Mouse (Mus musculus) intestine, embryonic 16.5 days (tissue): ENCODE measurements at regions not wholly inside any gene's neighbourhood (a gene's known extent, or its start where the extent isn't known, plus 50 kb on each side); places are given as distances from the start of the nearest gene placed in this dataset.

Experiments
- ATAC-seq: fragments of 200-750 bp; cut with Nextera tagmentation; 2 replicates; pipeline ENCODE4 v1.8.0; 2017; ENCODE audit warnings: moderate TSS enrichment, moderate library complexity
- H3K27ac ChIP-seq: fragments of 300-500 bp; sonication (generic); 2 replicates; pipeline ENCODE4 v1.5.1; 2014; ENCODE audit warnings: mild to moderate bottlenecking, low read length
- H3K27me3 ChIP-seq: fragments of 300-500 bp; sonication (generic); replicated peaks from 2 replicates; pipeline ENCODE4 v1.6.1; 2014; ENCODE audit warnings: low read length, control low read depth, mixed read lengths; ENCODE audit not compliant: control insufficient read depth, insufficient read depth
- H3K36me3 ChIP-seq: fragments of 300-500 bp; sonication (generic); 2 replicates; pipeline ENCODE4 v1.6.1; 2014; ENCODE audit warnings: low read length, control low read depth; ENCODE audit not compliant: control insufficient read depth, insufficient read depth
- H3K4me1 ChIP-seq: fragments of 300-500 bp; sonication (generic); 2 replicates; pipeline ENCODE4 v1.6.1; 2014; ENCODE audit warnings: low read length, control low read depth, mixed read lengths; ENCODE audit not compliant: control insufficient read depth, insufficient read depth
- H3K4me2 ChIP-seq: fragments of 300-500 bp; sonication (generic); 2 replicates; pipeline ENCODE4 v1.6.1; 2014; ENCODE audit warnings: low read depth, low read length, control low read depth
- H3K4me3 ChIP-seq: fragments of 300-500 bp; sonication (generic); 2 replicates; pipeline ENCODE4 v1.5.1; 2014; ENCODE audit warnings: mild to moderate bottlenecking, low read length
- H3K9ac ChIP-seq: fragments of 300-500 bp; sonication (generic); 2 replicates; pipeline ENCODE4 v1.6.1; 2014; ENCODE audit warnings: low read depth, low read length
- H3K9me3 ChIP-seq: fragments of 300-500 bp; sonication (generic); 2 replicates; pipeline ENCODE4 v1.6.1; 2016; ENCODE audit warnings: low read length, control low read depth; ENCODE audit not compliant: control insufficient read depth
- WGBS: fragments of 180-500 bp; shearing (Covaris S2); extraction: QIAGEN DNeasy Blood & Tissue Kit; methylation state at CpG from one replicate; pipeline ENCODE4 v1.1.7; 2014; 5-methylcytosine and 5-hydroxymethylcytosine counted together

DNA sequence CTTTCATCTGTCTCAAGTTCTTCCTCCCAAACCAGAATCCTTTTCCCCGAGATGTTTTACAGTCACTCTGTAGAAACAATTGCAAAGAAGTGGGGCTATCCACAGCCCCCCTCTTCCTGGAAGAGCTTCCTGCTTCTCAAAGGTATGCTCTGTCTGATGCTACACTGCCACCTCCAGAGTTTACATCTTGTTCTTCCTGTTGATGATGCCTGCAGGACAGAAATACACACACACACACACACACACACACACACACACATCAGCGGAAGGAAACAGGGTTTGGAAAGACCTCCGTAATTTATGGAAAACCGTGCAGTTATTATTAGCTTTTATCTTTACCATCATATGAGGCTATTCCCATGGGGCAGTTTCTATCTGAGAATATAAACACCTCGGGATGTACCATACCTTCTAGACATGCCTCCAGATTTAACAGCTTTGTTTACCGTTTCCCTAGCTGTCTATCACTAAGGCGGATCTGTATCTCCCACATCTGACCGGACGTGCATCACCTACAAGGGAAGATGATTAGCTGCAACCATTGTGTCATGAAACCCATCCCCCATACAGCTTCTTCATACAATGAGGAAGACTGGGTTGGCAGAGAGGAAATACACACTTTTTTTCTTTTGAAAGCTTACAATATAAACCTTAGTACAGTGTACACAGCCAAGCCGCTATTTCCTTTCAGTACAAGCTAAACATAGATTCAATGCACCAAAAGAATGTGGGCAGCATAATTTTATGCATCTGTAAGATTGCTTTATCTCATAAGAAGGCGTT is 288.6 kb downstream of the Plk2 start:
- Histone ChIP-seq H3K27me3 (no peaks in the 10 kb centered on the region), H3K4me3 (no peak overlapping the region), H3K9ac (no peak overlapping the region), H3K27ac (no peak overlapping the region), H3K4me2 (no peak overlapping the region), H3K36me3 (no peaks in the 10 kb centered on the region), H3K9me3 (no peaks in the 10 kb centered on the region), H3K4me1 (no peaks in the 10 kb centered on the region)
- WGBS: 68% methylated on average over 11 of the region's 11 CpGs
- peak; percentile 31; the same call in 1 of the 2 replicates for ATAC-seq

DNA sequence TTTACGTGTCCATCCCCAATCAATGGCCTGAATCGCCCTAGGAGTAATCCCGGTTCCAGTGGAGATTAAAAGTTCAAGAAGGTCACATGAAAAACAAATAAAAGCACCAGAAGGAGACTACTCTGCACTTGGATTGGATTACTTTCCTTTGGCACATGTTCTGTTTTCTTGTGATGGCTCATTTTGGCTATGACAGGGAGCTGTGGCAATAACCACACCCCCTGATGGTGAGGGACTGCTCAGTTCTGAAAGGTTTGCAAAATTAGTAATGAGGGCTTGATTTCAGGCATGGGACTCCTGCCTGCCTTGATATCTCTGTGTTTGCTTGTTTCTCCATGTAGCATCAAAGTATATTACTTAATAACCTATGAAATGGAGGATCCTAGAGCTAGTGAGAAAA is 293.9 kb downstream of the Plk2 start:
- ATAC-seq: no peak
- 62% methylated on average over 3 of the region's 3 CpGs for WGBS
- Histone ChIP-seq H3K4me2 (no peak overlapping the region), H3K4me1 (no peaks in the 10 kb centered on the region), H3K9ac (no peak overlapping the region), H3K27ac (no peak overlapping the region), H3K36me3 (no peaks in the 10 kb centered on the region), H3K4me3 (no peak overlapping the region), H3K9me3 (no peaks in the 10 kb centered on the region), H3K27me3 (no peaks in the 10 kb centered on the region)

DNA sequence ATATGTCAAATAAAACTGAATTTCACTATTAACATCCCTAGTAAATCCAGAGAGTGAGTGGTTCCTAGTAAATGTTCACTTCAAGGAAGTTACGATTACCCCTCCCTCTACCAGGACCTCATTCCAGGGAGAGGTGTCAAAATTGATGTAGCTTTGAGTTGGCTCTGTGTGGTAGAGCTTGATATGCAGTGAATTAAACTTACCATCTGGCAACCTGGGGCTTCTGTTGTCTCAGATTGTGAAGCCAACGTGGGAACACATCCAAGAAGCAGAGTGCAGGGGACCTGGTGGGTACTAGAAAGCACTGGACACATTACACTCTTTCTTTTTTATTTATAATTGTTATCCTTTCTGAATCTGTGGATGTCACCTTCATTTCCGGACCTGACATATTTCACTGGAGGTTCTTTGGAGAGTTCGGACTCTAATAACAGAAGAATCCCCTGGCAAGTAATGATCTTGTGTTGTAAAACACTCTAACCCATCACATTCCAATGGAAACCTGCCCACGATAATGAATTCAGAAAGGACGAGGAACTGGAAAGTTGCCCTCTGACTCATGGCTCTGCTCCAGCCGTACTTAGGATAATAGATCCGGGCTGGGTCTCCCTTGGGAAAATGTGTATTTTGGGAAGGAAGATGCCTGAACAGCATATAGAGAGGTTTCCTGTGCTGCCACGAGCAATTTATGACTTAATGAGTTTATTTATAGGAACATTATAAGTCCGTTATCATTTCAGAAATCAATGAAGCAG is 295.8 kb downstream of the Plk2 start:
- no peaks in the 10 kb centered on the region for H3K9me3 ChIP-seq
- ATAC-seq: no peak
- no peak overlapping the region for H3K4me2 ChIP-seq
- H3K27me3 ChIP-seq: no peaks in the 10 kb centered on the region
- H3K27ac ChIP-seq: no peak overlapping the region
- 27% methylated on average over 10 of the region's 10 CpGs for WGBS
- H3K9ac ChIP-seq: no peak overlapping the region
- no peaks in the 10 kb centered on the region for H3K4me1 ChIP-seq
- no peaks in the 10 kb centered on the region for H3K36me3 ChIP-seq
- no peak overlapping the region for H3K4me3 ChIP-seq

DNA sequence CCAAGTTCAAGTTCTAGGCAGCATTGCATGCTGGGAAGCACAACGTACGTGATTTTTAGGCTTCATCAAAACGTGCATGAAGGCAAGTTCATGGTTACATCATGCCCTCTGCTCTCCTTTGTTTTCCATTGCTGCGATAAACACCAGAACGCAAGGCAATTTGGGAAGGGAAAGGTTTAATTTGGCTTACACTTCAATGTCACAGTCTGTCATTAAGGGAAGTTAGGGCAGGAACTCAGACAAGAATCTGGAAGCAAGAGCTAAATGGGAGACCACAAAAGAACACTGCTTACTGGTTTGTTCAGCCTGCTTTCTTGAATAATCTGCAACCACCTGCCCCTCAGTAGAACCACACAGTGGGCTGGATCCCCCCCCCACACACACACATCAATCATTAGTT is 297.9 kb downstream of the Plk2 start:
- Histone ChIP-seq H3K27me3 (no peaks in the 10 kb centered on the region), H3K9me3 (no peaks in the 10 kb centered on the region), H3K4me2 (no peak overlapping the region), H3K27ac (no peak overlapping the region), H3K9ac (no peak overlapping the region), H3K36me3 (no peaks in the 10 kb centered on the region), H3K4me1 (no peaks in the 10 kb centered on the region; the same call in 1 of the 2 replicates), H3K4me3 (no peak overlapping the region)
- ATAC-seq: no peak
- 80% methylated on average over 5 of the region's 5 CpGs for WGBS

DNA sequence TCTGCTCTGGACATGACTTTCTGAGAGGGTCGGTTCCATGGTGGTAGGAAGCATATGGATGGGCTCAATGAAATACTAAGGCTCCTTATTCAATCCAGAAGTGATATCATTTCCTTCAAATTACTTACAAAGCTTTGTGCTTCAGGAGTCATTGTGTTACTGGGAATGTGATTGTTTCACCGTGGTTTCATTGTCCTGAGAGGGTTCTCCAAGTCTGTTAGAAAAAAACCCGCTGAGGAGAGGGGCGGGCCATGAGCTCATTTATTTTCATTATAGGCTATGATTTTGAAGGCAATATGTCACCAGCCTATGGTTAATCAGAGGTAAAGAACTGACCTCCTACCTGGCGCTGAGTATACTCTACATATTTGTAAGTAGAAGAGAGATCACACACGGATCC is 300.0 kb downstream of the Plk2 start:
- WGBS: 76% methylated on average over 6 of the region's 6 CpGs
- H3K4me1 ChIP-seq: no peaks in the 10 kb centered on the region; the same call in 1 of the 2 replicates
- no peaks in the 10 kb centered on the region for H3K36me3 ChIP-seq
- no peak for ATAC-seq
- H3K27me3 ChIP-seq: no peaks in the 10 kb centered on the region
- H3K9ac ChIP-seq: no peak overlapping the region
- H3K9me3 ChIP-seq: no peaks in the 10 kb centered on the region
- H3K4me3 ChIP-seq: no peak overlapping the region
- no peak overlapping the region for H3K27ac ChIP-seq
- H3K4me2 ChIP-seq: no peak overlapping the region

DNA sequence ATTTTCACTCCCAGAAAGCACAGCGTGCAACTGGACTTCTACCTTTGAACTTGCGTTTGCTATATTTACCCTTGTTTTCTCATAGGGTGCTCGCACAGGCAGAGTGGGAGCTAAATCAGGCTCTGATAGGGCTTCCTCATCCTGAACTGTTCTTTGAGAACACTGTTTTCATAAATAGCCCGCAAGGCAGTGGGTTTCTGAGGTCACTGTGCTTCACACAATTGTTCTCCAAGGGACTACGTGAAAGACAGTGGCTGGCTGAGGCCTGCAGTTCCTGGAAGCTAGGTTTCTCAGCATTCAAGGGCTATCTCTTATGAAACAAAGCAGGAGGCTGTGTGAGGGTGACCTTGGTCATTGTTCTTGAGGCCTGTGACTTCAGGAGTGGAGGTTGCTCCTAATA is 301.7 kb downstream of the Plk2 start:
- Histone ChIP-seq H3K27me3 (no peaks in the 10 kb centered on the region), H3K36me3 (no peaks in the 10 kb centered on the region), H3K9me3 (no peaks in the 10 kb centered on the region), H3K9ac (no peak overlapping the region), H3K4me2 (no peak overlapping the region), H3K4me3 (no peak overlapping the region), H3K27ac (0 out of 2 replicates have a peak overlapping the region, but pooled peaks have one; percentile 4), H3K4me1 (no peaks in the 10 kb centered on the region; the same call in 1 of the 2 replicates)
- 67% methylated on average over 5 of the region's 5 CpGs for WGBS
- ATAC-seq: peak; percentile 66; the same call in 1 of the 2 replicates

DNA sequence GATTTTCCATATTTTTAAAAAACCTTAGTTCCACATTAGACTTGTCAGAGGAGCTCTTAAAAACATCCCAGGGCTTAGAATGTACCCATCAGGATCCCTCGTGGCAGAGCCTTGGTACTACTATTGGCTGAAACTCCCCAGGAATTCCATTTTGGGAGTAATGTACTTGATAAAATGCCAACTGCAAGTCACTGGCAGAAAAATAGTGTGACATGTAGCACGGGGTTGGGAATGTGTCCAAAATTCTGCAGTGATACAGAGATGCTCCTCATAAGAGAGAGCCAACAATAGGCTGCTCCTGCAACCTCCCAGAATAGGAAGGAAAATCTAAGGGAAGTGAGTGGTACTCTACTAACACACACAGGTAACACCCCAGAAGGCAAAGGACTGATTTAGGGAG is 309.4 kb downstream of the Plk2 start:
- Histone ChIP-seq H3K4me3 (no peak overlapping the region), H3K4me2 (no peak overlapping the region), H3K4me1 (no peaks in the 10 kb centered on the region), H3K36me3 (no peaks in the 10 kb centered on the region), H3K9ac (no peak overlapping the region), H3K27ac (no peak overlapping the region), H3K9me3 (no peaks in the 10 kb centered on the region), H3K27me3 (no peaks in the 10 kb centered on the region)
- no peak for ATAC-seq
- WGBS: 71% methylated on average over 2 of the region's 2 CpGs

DNA sequence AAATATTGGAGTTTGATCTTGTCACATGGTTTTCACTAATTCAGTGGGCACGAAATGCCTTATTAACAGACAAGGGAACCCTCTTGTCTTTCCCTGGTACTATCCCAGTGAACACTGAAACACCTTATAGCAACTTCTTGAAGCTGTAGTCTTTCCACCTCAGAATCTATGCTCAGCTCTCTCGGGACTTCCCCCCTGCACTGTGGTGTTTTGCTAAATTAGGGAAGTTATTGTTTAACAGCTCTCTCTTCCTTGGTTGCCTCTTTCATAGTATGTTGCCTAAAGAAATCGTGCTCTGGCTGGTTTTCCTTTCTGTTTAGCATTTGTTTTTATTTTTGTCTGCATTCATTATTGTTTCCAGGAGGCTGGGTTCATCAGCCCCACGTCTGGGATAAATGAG is 316.0 kb downstream of the Plk2 start:
- ATAC-seq: no peak
- Histone ChIP-seq H3K27ac (no peak overlapping the region), H3K4me3 (no peak overlapping the region), H3K4me2 (no peak overlapping the region), H3K4me1 (no peaks in the 10 kb centered on the region), H3K9ac (no peak overlapping the region), H3K9me3 (no peaks in the 10 kb centered on the region), H3K27me3 (no peaks in the 10 kb centered on the region), H3K36me3 (no peaks in the 10 kb centered on the region)
- WGBS: 78% methylated on average over 4 of the region's 4 CpGs

DNA sequence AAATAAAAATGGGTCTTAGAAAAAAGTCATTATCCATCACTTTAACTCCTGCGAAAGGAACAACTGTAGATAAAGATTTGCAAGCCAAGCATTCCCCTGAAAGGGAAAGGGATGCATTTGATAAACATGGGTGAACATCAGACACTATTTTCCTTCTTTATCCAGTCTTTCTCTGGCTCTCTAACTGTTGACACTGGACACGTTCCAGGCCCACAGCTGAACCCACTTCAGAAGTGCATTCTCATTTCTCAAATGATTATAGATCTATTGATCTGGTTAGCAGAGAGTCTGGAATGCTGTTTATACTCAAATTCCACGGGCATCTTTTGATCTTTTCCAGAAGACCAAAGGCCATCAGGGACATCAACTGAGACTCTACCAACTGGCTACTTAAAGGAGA is 317.7 kb downstream of the Plk2 start:
- no peak overlapping the region for H3K4me2 ChIP-seq
- H3K27me3 ChIP-seq: no peaks in the 10 kb centered on the region
- 16% methylated on average over 3 of the region's 3 CpGs for WGBS
- no peak for ATAC-seq
- H3K9ac ChIP-seq: no peak overlapping the region
- no peaks in the 10 kb centered on the region for H3K9me3 ChIP-seq
- no peak overlapping the region for H3K4me3 ChIP-seq
- H3K4me1 ChIP-seq: no peaks in the 10 kb centered on the region
- H3K36me3 ChIP-seq: no peaks in the 10 kb centered on the region
- no peak overlapping the region for H3K27ac ChIP-seq
